Mouse (Mus musculus): ENCODE measurements around the gene Far2.

DNA sequence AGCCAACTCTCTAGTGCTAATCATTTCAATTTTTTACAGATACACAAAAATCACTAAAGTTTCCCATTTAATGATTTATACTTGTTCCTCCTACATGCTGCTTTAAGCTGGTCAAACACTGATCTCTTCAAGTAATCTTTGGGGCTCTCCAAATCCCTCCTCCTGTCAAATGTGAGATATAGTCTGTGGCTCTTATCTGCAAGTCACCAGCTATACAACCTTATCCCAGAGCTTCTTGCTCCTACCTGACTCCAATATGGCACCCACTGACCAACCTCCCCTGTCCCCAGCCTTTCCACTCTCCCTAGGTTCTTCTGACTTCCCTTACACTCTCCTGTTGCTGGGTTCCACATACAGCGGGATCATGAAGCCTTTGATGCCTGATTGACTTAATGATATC is 70.6 kb downstream of the Far2 start:
- TF ChIP-seq POLR2A (IDR thresholded peaks at IDR 0.05; ENCODE audit: extremely low read depth, insufficient read depth, low read length) (no peak), CTCF (IDR thresholded peaks at IDR 0.05; ENCODE audit: low read depth, low read length) (no peak)
